In genomic region chr17:67696694-67697386, GRCm38 (mm10) we compare ENCODE assay signal across 8 mouse cellular contexts. TPM values are rescaled to one million over a fixed set of nuclear protein-coding genes. Genes with fewer than 3 reads are reported as not detected.
DNase-seq lines count a peak whose midpoint lies in the region; ATAC-seq lines count a peak whose summit lies in the region.

Lama1 (plus strand) TSS chr17:67697259.

- no peak within 1 kb of the TSS for H3K27ac ChIP-seq in brown adipose tissue, adult 24 weeks (replicated peaks; ENCODE audit: low read depth, low read length)
- H3K27ac ChIP-seq in hindbrain, embryonic 10.5 days, result peak within 1 kb of the TSS; percentile 95

- H3K4me3 ChIP-seq in brown adipose tissue, adult 24 weeks (ENCODE audit: insufficient read depth, low read depth, low read length), result peak within 1 kb of the TSS; percentile 55
- peak within 1 kb of the TSS; percentile 78 for H3K4me3 ChIP-seq in hindbrain, embryonic 10.5 days

- DNase-seq in R1 (ENCODE audit: low read depth, low spot score), result peak; percentile 88
- DNase-seq in gastrocnemius, adult 18-20 months (ENCODE audit: low spot score), result peak; percentile 40
- DNase-seq in hindbrain, embryonic 10.5 days (ENCODE audit: low spot score), result peak; percentile 92
- DNase-seq in left cerebral cortex, postnatal 4 days, result peak; percentile 57
- DNase-seq in right cerebral cortex, postnatal 25 days, result peak; percentile 34
- DNase-seq in spleen, adult 12 weeks (ENCODE audit: low spot score), result no peak

- H3K27me3 ChIP-seq in hindbrain, embryonic 10.5 days (ENCODE audit: insufficient read depth, poor library complexity, severe bottlenecking), result peaks cover 4% of the 10 kb centered on the region; the same call in 1 of the 2 replicates

- H3K4me1 ChIP-seq in brown adipose tissue, adult 24 weeks (ENCODE audit: control insufficient read depth, insufficient read depth, insufficient read length, low read length), result no peaks in the 10 kb centered on the region; the same call in 1 of the 2 replicates
- H3K4me1 ChIP-seq in hindbrain, embryonic 10.5 days (replicated peaks), result peaks cover 66% of the 10 kb centered on the region

- intact Hi-C loops in left cerebral cortex, postnatal 4 days (cut with DNase I), result no loop called here

- ATAC-seq in megakaryocyte progenitor cell, adult 5-6 weeks (replicated peaks; ENCODE audit: poor library complexity), result peak; percentile 94

- no peaks in the 10 kb centered on the region for H3K36me3 ChIP-seq in hindbrain, embryonic 10.5 days

- WGBS in hindbrain, embryonic 10.5 days, result 2% methylated on average over 32 of the region's 32 CpGs

- H3K9me3 ChIP-seq in hindbrain, embryonic 10.5 days, result no peaks in the 10 kb centered on the region

RNA-seq across cellular contexts. Expression of gene Lama1, which starts in this region (rescaled TPM):
- not detected in 2 replicates for polyA plus RNA-seq in brown adipose tissue, adult 24 weeks (2012; ENCODE audit: insufficient read depth, insufficient read length, missing spikeins)
- under 1 TPM; 0.02 to 0.05 TPM for total RNA-seq in gastrocnemius, adult 18-20 months (2021)
- polyA plus RNA-seq in hindbrain, embryonic 10.5 days (2016; fragmentation: Nextera tagmentation; extraction: Ambion mirVana), result 19.1 and 25.8 TPM in 2 replicates
- 10 to 100 TPM; 10.3 to 10.5 TPM for total RNA-seq in left cerebral cortex, postnatal 4 days (2021)
- not detected in 2 replicates for total RNA-seq in megakaryocyte progenitor cell, adult 5-6 weeks (2015)
- not detected in 2 replicates for total RNA-seq in megakaryocyte progenitor cell, adult 5-6 weeks (2017)

Comparison
In these comparisons a context has a peak if more than half of its experiments do, and no peak if none do; other contexts are left out.
1. RNA of gene Lama1 (total RNA-seq): 10.3 to 10.5 TPM in left cerebral cortex, postnatal 4 days; 0.02 to 0.05 TPM in gastrocnemius, adult 18-20 months and not detected in megakaryocyte progenitor cell, adult 5-6 weeks; every median in the first group is over 10 times any median in the second.
2. RNA of gene Lama1 (polyA plus RNA-seq): 19.1 to 25.8 TPM in hindbrain, embryonic 10.5 days; not detected in brown adipose tissue, adult 24 weeks; every median in the first group is over 10 times any median in the second.
3. Peak in DNase-seq in gastrocnemius, adult 18-20 months; RNA of the gene not detected or under 1 TPM.
4. Peak in ATAC-seq in megakaryocyte progenitor cell, adult 5-6 weeks; RNA of the gene not detected or under 1 TPM.